Mouse (Mus musculus) T-cell, adult 66 days (primary cell): ENCODE measurements around the gene Olfr1450. TPM values are rescaled to one million over a fixed set of nuclear protein-coding genes. Genes with fewer than 3 reads are reported as not detected.

Experiments used
- total RNA-seq, 2 experiments: library from RNA; stranded (reverse); gene quantifications; 3 replicates in 1 of 2; 4 replicates in 1 of 2; pipeline ENCODE4 v1.2.4; 2023

Olfr1450 gene
- not detected for total RNA-seq

GRCm38 (mm10) chr19:12949958-12950357 is at the start of gene Olfr1450:
Olfr1450 (plus strand) TSS chr19:12950258.

GRCm38 (mm10) chr19:12903643-12904042 is 46.4 kb upstream of the Olfr1450 start, which contains the start of gene Olfr1447:
Olfr1447 (minus strand) TSS chr19:12903743.

GRCm38 (mm10) chr19:12924319-12924718 is 25.7 kb upstream of the Olfr1450 start, which contains the start of gene Olfr1448:
Olfr1448 (minus strand) TSS chr19:12924419.

GRCm38 (mm10) chr19:12930540-12930939 is 19.5 kb upstream of the Olfr1450 start, which contains the start of gene Olfr1449:
Olfr1449 (plus strand) TSS chr19:12930840.

GRCm38 (mm10) chr19:12994714-12995113 is 44.7 kb downstream of the Olfr1450 start, which contains the start of gene Olfr1451:
Olfr1451 (plus strand) TSS chr19:12995014.

Other genes starting within 250 kb of the Olfr1450 start
- gene Cntf, start 184.6 kb upstream of the Olfr1450 start, total RNA-seq, result 1 to 10 TPM; 5.7 to 6.1 TPM
- 10 to 100 TPM; 85.1 to 88.8 TPM for gene Zfp91, start 154.1 kb upstream of the Olfr1450 start, total RNA-seq
- 10 to 100 TPM; 42.7 to 50.1 TPM for gene Lpxn, start 154.1 kb upstream of the Olfr1450 start, total RNA-seq
- gene Gm5244, start 103.6 kb upstream of the Olfr1450 start, total RNA-seq, result 1 to 10 TPM; 4.5 to 5.5 TPM
- 1 to 10 TPM in 1 of 2 experiments, not detected in 1; 1.1 TPM for gene Olfr1444, start 93.0 kb upstream of the Olfr1450 start, total RNA-seq
- not detected for gene Olfr1445, start 66.4 kb upstream of the Olfr1450 start, total RNA-seq
- gene Olfr1446, start 56.7 kb upstream of the Olfr1450 start, total RNA-seq, result not detected
- not detected for gene Olfr1447, start 46.5 kb upstream of the Olfr1450 start, total RNA-seq
- not detected for gene Olfr1448, start 25.8 kb upstream of the Olfr1450 start, total RNA-seq
- not detected for gene Olfr1449, start 19.4 kb upstream of the Olfr1450 start, total RNA-seq
- not detected for gene Olfr1451, start 44.8 kb downstream of the Olfr1450 start, total RNA-seq
- gene Olfr1453, start 78.1 kb downstream of the Olfr1450 start, total RNA-seq, result not detected
- gene Olfr1454, start 110.4 kb downstream of the Olfr1450 start, total RNA-seq, result not detected
- gene Olfr1457, start 147.6 kb downstream of the Olfr1450 start, total RNA-seq, result not detected
- not detected for gene Olfr1458, start 156.5 kb downstream of the Olfr1450 start, total RNA-seq
- under 1 TPM in 1 of 2 experiments, not detected in 1; 0.12 TPM for gene Olfr1459, start 199.3 kb downstream of the Olfr1450 start, total RNA-seq
- not detected for gene Olfr1461, start 212.7 kb downstream of the Olfr1450 start, total RNA-seq
- gene Olfr1462, start 235.5 kb downstream of the Olfr1450 start, total RNA-seq, result not detected